17 mouse cellular contexts compared by ENCODE assay signal in the genomic region with DNA sequence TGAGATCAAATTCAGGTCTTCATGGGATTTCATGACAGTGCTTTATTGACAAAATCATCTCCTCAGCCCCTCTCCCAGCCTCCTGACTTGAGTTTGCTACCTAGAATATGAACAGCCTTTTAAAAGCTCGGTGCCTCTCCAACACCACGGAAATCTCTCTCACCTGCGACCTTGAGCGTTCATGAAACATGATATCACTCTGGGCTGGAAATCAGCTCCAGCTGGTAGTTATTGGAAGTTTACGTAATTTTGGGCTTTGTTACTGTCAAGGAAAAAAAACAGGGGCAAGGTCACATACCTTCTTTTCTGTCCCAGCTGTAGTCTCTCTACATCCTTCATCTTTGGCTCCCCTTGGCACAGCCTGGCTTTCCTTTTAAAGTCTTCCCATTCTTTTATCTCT. TPM values are rescaled to one million over a fixed set of nuclear protein-coding genes. Genes with fewer than 3 reads are reported as not detected.
"Had no signal": no experiment of that assay in that cellular context is flagged by ENCODE, and none has a peak within 500 bp of the region (broad histone marks: within the 10 kb centered on the region; RNA-seq: fewer than 3 reads in every experiment).

No protein-coding gene starts in this region.

- H3K4me1 ChIP-seq: neural tube, embryonic 15.5 days; stomach, embryonic 15.5 days had no signal

- H3K9me3 ChIP-seq: neural tube, embryonic 15.5 days; stomach, embryonic 15.5 days had no signal

- H3K9ac ChIP-seq: neural tube, embryonic 15.5 days; stomach, embryonic 15.5 days had no signal

- H3K4me2 ChIP-seq: neural tube, embryonic 15.5 days; stomach, embryonic 15.5 days had no signal

- DNase-seq: retina, postnatal 1 day; right cerebral cortex, adult 18-20 months; right cerebral cortex, postnatal 14 days; right cerebral cortex, postnatal 25 days; right cerebral cortex, postnatal 4 days; spleen, adult 18-20 months; thymus, adult 18-20 months; thymus, adult 2 months; thymus, postnatal 14 days; thymus, postnatal 25 days; thymus, postnatal 36 days; thymus, postnatal 4 days had no signal

- H3K27ac ChIP-seq: neural tube, embryonic 15.5 days; stomach, embryonic 15.5 days; stomach, postnatal 0 days had no signal

- H3K4me3 ChIP-seq: neural tube, embryonic 15.5 days; stomach, embryonic 15.5 days had no signal

- H3K27me3 ChIP-seq: neural tube, embryonic 15.5 days; stomach, embryonic 15.5 days had no signal

- H3K36me3 ChIP-seq: neural tube, embryonic 15.5 days; stomach, embryonic 15.5 days had no signal

RNA-seq across cellular contexts. Expression of a gene that starts 20.7 kb away (rescaled TPM):
- total RNA-seq: neutrophil, adult 5-6 weeks had no signal
- polyA plus RNA-seq: testis, adult 2 months had no signal
